Mouse (Mus musculus) ES-E14 (cell line): ENCODE results near the gene Afg1l.

Experiments
- CHD2 ChIP-seq: IDR thresholded peaks from 2 replicates; pipeline ENCODE4 v1.6.1; 2014; ENCODE audit warnings: mild to moderate bottlenecking, low read depth, low read length, inconsistent platforms
- HCFC1 ChIP-seq: IDR thresholded peaks from 2 replicates; pipeline ENCODE4 v1.6.1; 2012; ENCODE audit warnings: low read length, inconsistent platforms, borderline replicate concordance; ENCODE audit not compliant: insufficient read depth
- ZC3H11A ChIP-seq: IDR thresholded peaks from 2 replicates; pipeline ENCODE4 v1.6.1; 2012; ENCODE audit warnings: low read depth, mild to moderate bottlenecking, inconsistent platforms, low read length, borderline replicate concordance
- ZNF384 ChIP-seq: IDR thresholded peaks from 2 replicates; pipeline ENCODE4 v1.6.1; 2012; ENCODE audit warnings: low read depth, low read length, inconsistent platforms

GRCm38 (mm10) chr10:42341815-42342457, 136.4 kb downstream of the Afg1l start:
- TF ChIP-seq ZNF384 (no peak), HCFC1 (no peak), ZC3H11A (no peak), CHD2 (no peak)
